Mouse (Mus musculus) brain, adult 2 months (tissue): ENCODE results near the gene Krtap4-7.
"Not testable (repeated sequence)": the region's sequence is repeated elsewhere in the genome, so short reads cannot be mapped to it uniquely, and the experiment has no call there.

Experiments
- DNase-seq: peaks from one replicate; pipeline ENCODE4 v3.0.0; 2011; ENCODE audit warnings: low read depth, low spot score

The Krtap4-7 gene

DNA sequence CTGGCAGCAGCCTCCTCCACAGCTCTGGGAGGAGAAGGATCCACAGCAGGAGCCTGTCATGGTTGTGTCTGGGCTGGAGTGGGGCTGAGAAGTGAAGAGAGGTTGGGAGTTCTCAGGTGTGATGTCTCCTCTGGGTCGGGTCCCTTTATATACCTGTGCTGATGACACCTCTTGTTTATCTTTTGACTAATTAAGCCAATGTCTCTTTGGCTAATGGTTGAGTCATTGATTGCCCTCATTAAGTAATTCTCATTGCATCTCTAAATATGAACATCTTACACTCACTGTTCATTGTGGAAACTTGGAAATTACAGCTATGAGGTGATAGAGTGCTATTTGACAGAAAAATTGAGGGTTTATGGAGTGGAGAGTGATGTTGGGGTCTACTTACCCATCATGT, 40.7 kb downstream of the Krtap4-7 start, which contains the start of gene Gm11938:
Gene Gm11938, minus strand, starts transcription at position 101 of the 400 bp plus-strand sequence.
- not testable (repeated sequence) for DNase-seq

DNA sequence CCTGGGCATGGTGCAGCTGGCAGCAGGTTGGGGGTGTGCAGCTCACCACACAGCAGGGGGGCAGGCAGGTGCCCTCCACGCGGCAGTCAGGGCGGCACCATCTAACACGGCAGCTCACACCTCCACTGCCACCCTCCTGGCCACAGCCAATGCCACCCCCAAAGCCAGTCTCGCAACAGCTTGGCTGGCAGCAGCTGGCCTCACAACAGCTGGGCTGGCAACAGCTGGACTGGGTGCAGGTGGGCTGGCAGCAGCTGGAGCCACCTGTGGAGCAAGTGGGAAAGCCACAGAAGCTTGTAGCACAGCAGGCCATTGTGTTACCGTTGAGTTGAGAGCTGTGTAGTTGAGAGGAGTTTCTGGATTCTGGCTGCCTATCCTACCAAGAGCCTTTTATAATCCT, 46.1 kb downstream of the Krtap4-7 start, which contains the start of gene Krtap9-3:
Gene Krtap9-3, minus strand, starts transcription at position 364 of the 400 bp plus-strand sequence.
- not testable (repeated sequence) for DNase-seq
